Mouse (Mus musculus) limb, embryonic 15.5 days (tissue): ENCODE data around the gene Rps6kb2. TPM values are rescaled to one million over a fixed set of nuclear protein-coding genes. Genes with fewer than 3 reads are reported as not detected.
"Not testable (repeated sequence)": the region's sequence is repeated elsewhere in the genome, so short reads cannot be mapped to it uniquely, and the experiment has no call there.

Experiments used
- ATAC-seq: fragments of 200-750 bp; cut with Nextera tagmentation; 2 replicates; pipeline ENCODE4 v1.8.0; 2017; ENCODE audit warnings: low read depth, moderate TSS enrichment; ENCODE audit not compliant: insufficient number of reproducible peaks, low FRiP score, low TSS enrichment
- H3K27ac ChIP-seq: fragments of 300-500 bp; sonication (generic); 2 replicates; pipeline ENCODE4 v1.5.1; 2015; ENCODE audit warnings: moderate library complexity, mild to moderate bottlenecking, inconsistent platforms
- H3K27me3 ChIP-seq: fragments of 300-500 bp; sonication (generic); 2 replicates; pipeline ENCODE4 v1.6.1; 2015; ENCODE audit warnings: inconsistent platforms
- H3K36me3 ChIP-seq: fragments of 300-500 bp; sonication (generic); 2 replicates; pipeline ENCODE4 v1.6.1; 2015; ENCODE audit warnings: inconsistent platforms
- H3K4me1 ChIP-seq: fragments of 300-500 bp; sonication (generic); 2 replicates; pipeline ENCODE4 v1.6.1; 2015; ENCODE audit warnings: inconsistent platforms
- H3K4me2 ChIP-seq: fragments of 300-500 bp; sonication (generic); 2 replicates; pipeline ENCODE4 v1.6.1; 2015; ENCODE audit warnings: mild to moderate bottlenecking, inconsistent platforms
- H3K4me3 ChIP-seq: fragments of 300-500 bp; sonication (generic); 2 replicates; pipeline ENCODE4 v1.5.1; 2015; ENCODE audit warnings: mild to moderate bottlenecking, inconsistent platforms
- H3K9ac ChIP-seq: fragments of 300-500 bp; sonication (generic); 2 replicates; pipeline ENCODE4 v1.6.1; 2015; ENCODE audit warnings: inconsistent platforms
- H3K9me3 ChIP-seq: fragments of 300-500 bp; sonication (generic); 2 replicates; pipeline ENCODE4 v1.6.1; 2016; ENCODE audit warnings: inconsistent platforms
- WGBS: fragments of 180-500 bp; shearing (Covaris S2); methylation state at CpG from one replicate; pipeline ENCODE4 v1.1.7; 2015; 5-methylcytosine and 5-hydroxymethylcytosine counted together
- polyA plus RNA-seq: library from polyadenylated mRNA; unstranded; fragments of >200 nt; fragmentation: Nextera tagmentation; extraction: Ambion mirVana; gene quantifications from 2 replicates; pipeline ENCODE4 v1.2.1, GENCODE M21; 2015

Rps6kb2 gene
- polyA plus RNA-seq, 1 experiment from 2014 or later = 68.8 TPM

DNA sequence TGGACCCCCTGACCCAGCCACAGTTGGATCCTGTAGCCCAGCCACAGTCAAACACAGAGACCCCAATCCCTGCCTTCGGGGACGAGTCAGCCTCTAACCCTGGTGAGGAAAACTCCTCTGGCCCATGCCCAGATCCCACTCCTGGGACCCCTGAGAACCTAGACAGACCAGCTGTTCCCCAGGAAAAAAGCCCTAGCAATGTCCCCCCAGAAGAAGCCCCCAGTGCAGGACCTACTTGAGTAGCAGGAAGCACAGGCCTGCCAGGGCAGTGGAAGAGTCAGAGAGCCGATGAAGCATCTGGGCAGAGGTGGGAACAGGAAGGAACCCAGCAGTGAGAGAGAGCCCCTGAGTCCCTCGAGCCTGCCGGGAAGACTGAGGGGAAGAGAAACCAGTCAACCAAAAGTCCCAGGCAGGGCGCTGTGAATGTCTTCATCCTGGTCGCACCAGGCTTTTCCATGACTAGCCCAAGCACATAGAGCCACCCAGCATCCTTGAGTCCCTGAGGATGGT lies 19.3 kb downstream of the Rps6kb2 start, which contains the start of gene Cabp4:
TSS of gene Cabp4 (minus strand) at position 275 of the 510 bp plus-strand sequence.
- H3K4me3 ChIP-seq = no peak within 1 kb of the TSS
- H3K9ac ChIP-seq = no peak within 1 kb of the TSS
- no peak for ATAC-seq

DNA sequence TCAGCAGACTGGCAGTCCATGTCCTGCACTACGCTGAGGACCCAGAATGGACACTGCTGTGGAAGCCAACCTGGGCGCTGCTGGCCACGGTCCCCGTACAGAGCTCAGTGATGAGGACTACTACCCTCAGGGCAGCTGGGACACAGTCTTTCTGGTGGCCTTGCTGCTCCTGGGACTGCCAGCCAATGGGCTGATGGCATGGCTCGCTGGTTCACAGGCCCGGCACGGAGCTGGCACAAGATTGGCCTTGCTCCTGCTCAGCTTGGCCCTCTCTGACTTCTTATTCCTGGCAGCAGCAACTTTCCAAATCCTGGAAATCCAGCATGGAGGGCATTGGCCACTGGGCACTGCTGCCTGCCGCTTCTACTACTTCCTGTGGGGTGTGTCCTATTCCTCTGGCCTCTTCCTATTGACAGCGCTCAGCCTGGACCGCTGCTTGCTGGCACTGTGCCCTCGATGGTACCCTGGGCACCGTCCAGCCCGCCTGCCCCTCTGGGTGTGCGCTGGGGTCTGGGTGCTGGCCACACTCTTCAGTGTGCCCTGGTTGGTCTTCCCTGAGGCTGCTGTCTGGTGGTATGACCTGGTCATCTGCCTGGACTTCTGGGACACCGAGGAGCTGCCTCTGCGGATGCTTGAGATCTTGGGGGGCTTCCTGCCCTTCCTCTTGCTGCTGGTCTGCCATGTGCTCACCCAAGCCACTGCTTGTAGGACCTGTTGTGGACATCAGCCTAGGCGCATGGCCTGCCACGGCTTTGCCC lies 20.6 kb downstream of the Rps6kb2 start:
- H3K9me3 ChIP-seq = no peaks in the 10 kb centered on the region
- no peaks in the 10 kb centered on the region for H3K27me3 ChIP-seq
- H3K4me3 ChIP-seq = no peak overlapping the region
- no peak overlapping the region for H3K4me2 ChIP-seq
- peaks cover 1% of the 10 kb centered on the region; the same call in 1 of the 2 replicates for H3K4me1 ChIP-seq
- H3K27ac ChIP-seq = no peak overlapping the region
- ATAC-seq = no peak
- no peaks in the 10 kb centered on the region for H3K36me3 ChIP-seq
- no peak overlapping the region for H3K9ac ChIP-seq
- 91% methylated on average over 18 of the region's 18 CpGs for WGBS

More for the DNA sequence above, 19.3 kb downstream of the Rps6kb2 start, which contains the start of gene Cabp4:
- Histone ChIP-seq H3K27ac (no peak within 1 kb of the TSS), H3K4me2 (no peak within 1 kb of the TSS), H3K27me3 (no peaks in the 10 kb centered on the region), H3K4me1 (peaks cover 7% of the 10 kb centered on the region), H3K9me3 (no peaks in the 10 kb centered on the region), H3K36me3 (no peaks in the 10 kb centered on the region)
- WGBS = 77% methylated on average over 7 of the region's 7 CpGs

- H3K36me3 ChIP-seq = no peaks in the 10 kb centered on the region
- no peaks in the 10 kb centered on the region for H3K9me3 ChIP-seq
- H3K4me1 ChIP-seq = no peaks in the 10 kb centered on the region
- H3K27ac ChIP-seq = no peak overlapping the region
- WGBS = 79% methylated on average over 6 of the region's 6 CpGs
- no peak for ATAC-seq
- H3K4me3 ChIP-seq = no peak overlapping the region
- no peaks in the 10 kb centered on the region for H3K27me3 ChIP-seq
- H3K9ac ChIP-seq = no peak overlapping the region
- H3K4me2 ChIP-seq = no peak overlapping the region
Measured at GRCm38 (mm10) chr19:4140147-4140546, 23.0 kb downstream of the Rps6kb2 start.

GRCm38 (mm10) chr19:4139446-4139845 lies 23.7 kb downstream of the Rps6kb2 start, which contains the start of gene Gpr152:
Gpr152 (plus strand) TSS chr19:4139787.
- Histone ChIP-seq H3K4me2 (no peak within 1 kb of the TSS), H3K36me3 (no peaks in the 10 kb centered on the region), H3K4me3 (no peak within 1 kb of the TSS), H3K4me1 (no peaks in the 10 kb centered on the region), H3K27ac (no peak within 1 kb of the TSS), H3K27me3 (no peaks in the 10 kb centered on the region), H3K9ac (no peak within 1 kb of the TSS), H3K9me3 (no peaks in the 10 kb centered on the region)
- ATAC-seq = no peak
- 74% methylated on average over 2 of the region's 2 CpGs for WGBS

- no peaks in the 10 kb centered on the region for H3K4me1 ChIP-seq
- H3K4me2 ChIP-seq = no peak overlapping the region
- H3K9me3 ChIP-seq = no peaks in the 10 kb centered on the region
- H3K27me3 ChIP-seq = no peaks in the 10 kb centered on the region
- no peak overlapping the region for H3K9ac ChIP-seq
- H3K36me3 ChIP-seq = peaks cover 5% of the 10 kb centered on the region
- H3K27ac ChIP-seq = no peak overlapping the region
- ATAC-seq = no peak
- no peak overlapping the region for H3K4me3 ChIP-seq
- 80% methylated on average over 5 of the region's 5 CpGs for WGBS
Measured at GRCm38 (mm10) chr19:4137913-4138312, 25.2 kb downstream of the Rps6kb2 start.

DNA sequence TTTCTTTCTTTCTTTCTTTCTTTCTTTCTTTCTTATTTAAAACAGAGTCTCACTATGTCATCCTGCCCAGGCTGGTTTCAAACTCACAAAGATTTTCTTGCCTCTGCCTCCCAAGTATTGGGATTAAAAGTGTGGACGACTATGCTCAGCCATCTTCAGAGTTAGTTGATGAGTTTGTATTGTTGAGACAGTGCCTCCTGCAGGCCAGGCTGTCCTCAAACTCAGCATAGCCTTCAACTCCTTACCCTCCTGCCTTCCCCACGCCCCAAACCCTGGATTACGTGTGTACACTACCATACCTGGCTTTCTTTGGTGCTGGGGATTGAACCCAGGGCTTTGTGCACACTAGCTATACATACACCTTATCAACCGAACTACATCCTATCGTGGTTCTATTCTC lies 26.7 kb downstream of the Rps6kb2 start:
- Histone ChIP-seq H3K36me3 (peaks cover 20% of the 10 kb centered on the region), H3K4me1 (no peaks in the 10 kb centered on the region), H3K27me3 (no peaks in the 10 kb centered on the region), H3K9ac (no peak overlapping the region), H3K4me3 (no peak overlapping the region), H3K9me3 (no peaks in the 10 kb centered on the region), H3K27ac (no peak overlapping the region), H3K4me2 (no peak overlapping the region)
- 76% methylated on average over 5 of the region's 5 CpGs for WGBS
- ATAC-seq = no peak

- WGBS = 24% methylated on average over 8 of the region's 8 CpGs
- H3K27ac ChIP-seq, H3K4me3 ChIP-seq, ATAC-seq, H3K9ac ChIP-seq, H3K4me2 ChIP-seq, H3K27me3 ChIP-seq, H3K4me1 ChIP-seq, H3K9me3 ChIP-seq: not testable (repeated sequence)
- H3K36me3 ChIP-seq = peaks cover 25% of the 10 kb centered on the region
Measured at GRCm38 (mm10) chr19:4135963-4136345, 27.2 kb downstream of the Rps6kb2 start.

DNA sequence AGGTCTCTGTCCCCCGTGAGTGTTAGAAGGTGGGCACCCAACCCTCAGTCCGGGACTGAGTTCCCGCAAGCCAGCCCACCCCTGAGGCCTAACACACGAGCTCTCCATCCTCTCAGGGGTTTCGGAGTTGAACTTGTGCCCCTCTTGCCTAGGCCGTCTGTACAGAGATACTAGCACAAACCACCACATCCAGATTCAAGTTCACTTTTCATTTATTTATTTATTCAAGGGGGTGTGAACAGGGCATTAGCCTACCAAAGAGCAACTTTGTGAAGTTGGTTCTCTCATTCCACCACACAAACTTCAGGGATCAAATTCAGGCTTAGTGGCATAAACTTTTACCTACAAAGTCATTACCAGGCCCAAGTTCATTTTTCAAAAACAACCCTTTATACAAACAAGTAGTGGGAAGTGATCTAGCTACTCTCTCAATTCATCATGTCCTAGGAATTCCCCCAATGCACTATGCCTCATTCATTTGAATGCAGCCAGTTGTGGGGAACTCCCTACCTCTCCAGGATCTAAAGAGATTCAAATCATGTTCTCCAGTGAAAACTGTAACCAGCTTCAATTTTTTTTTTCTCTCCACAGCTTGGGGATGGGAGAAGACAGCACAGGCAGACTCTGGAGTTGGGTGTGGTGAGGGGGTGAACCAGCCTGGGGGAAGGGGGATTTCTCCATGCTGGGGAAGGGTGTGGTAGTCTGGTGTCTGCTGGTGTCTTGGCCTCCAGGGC lies 27.8 kb downstream of the Rps6kb2 start:
- H3K4me3 ChIP-seq, H3K4me1 ChIP-seq, H3K9ac ChIP-seq, ATAC-seq, H3K4me2 ChIP-seq, H3K27me3 ChIP-seq, H3K9me3 ChIP-seq, H3K27ac ChIP-seq: not testable (repeated sequence)
- 76% methylated on average over 6 of the region's 6 CpGs for WGBS
- H3K36me3 ChIP-seq = peaks cover 30% of the 10 kb centered on the region

DNA sequence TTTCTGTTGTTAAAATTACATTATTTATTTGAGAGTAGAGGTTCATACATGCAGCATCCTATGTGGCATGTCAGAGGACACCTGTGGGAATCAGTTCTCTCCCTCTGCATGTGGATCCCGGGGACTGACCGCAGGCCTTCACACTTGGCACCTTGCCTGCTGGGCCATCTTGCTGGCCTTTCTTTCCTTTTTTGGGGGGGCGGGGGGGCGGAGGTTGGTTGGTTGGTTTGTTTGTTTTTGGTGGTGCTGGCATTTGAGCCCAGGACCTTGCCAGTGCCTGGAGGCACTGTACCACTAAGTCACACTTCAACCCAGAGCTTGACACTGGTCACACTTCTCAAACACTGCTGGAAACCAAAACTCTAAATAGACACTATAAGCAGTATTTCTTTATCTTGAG lies 28.8 kb downstream of the Rps6kb2 start:
- Histone ChIP-seq H3K9ac (no peak overlapping the region), H3K9me3 (no peaks in the 10 kb centered on the region), H3K27ac (no peak overlapping the region), H3K36me3 (peaks cover 38% of the 10 kb centered on the region), H3K27me3 (no peaks in the 10 kb centered on the region), H3K4me1 (no peaks in the 10 kb centered on the region), H3K4me3 (no peak overlapping the region), H3K4me2 (no peak overlapping the region)
- WGBS = 83% methylated on average over 4 of the region's 4 CpGs
- no peak for ATAC-seq

DNA sequence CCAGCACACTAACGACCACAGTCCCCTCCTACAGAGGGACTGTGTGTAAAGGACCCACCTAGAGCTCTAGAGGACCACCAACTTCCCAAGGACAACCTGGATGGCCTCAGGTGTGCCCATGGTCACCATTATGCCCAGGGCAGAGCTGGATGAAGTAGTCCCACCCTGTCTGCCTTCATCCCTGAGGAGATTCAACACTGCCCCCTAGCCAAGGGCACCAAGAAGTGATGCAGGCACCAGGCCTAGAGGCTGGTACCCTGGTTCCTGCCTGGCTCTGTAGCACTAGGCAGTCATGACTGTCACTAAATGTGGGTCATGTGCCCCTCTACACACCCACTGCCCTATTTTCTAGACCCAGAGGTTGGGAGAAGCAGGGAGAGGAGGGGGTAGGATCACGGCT lies 31.4 kb downstream of the Rps6kb2 start:
- no peak overlapping the region for H3K27ac ChIP-seq
- peaks cover 9% of the 10 kb centered on the region for H3K4me1 ChIP-seq
- no peaks in the 10 kb centered on the region for H3K27me3 ChIP-seq
- 88% methylated on average over 2 of the region's 2 CpGs for WGBS
- no peaks in the 10 kb centered on the region for H3K9me3 ChIP-seq
- H3K36me3 ChIP-seq = peaks cover 56% of the 10 kb centered on the region
- H3K4me2 ChIP-seq = no peak overlapping the region
- ATAC-seq = no peak
- H3K9ac ChIP-seq = no peak overlapping the region
- H3K4me3 ChIP-seq = no peak overlapping the region

- Histone ChIP-seq H3K9me3 (no peaks in the 10 kb centered on the region), H3K4me1 (peaks cover 13% of the 10 kb centered on the region), H3K9ac (no peak overlapping the region), H3K36me3 (peaks cover 56% of the 10 kb centered on the region), H3K4me2 (no peak overlapping the region), H3K4me3 (no peak overlapping the region), H3K27me3 (no peaks in the 10 kb centered on the region), H3K27ac (no peak overlapping the region)
- 86% methylated on average over 5 of the region's 5 CpGs for WGBS
- ATAC-seq = no peak
Measured at GRCm38 (mm10) chr19:4131075-4131474, 32.1 kb downstream of the Rps6kb2 start.

DNA sequence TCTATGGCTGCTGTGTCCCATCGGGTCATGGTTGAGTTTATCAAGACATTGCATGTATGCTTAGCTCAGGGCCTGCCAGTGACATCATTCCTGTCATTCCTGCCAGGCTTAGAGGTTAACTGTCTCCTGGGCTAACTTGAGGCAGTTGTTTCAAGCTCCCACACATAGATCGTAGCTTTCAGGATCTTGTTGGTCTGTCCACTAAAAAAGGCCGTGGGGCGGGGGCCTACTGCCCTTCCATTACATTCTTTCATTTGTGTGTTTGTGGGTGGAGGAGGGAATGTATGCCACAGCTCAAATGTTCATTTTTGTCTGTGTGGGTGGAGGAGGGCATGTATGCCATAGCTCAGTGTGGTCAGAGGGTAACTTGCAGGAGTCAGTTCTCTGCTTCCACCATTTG lies 33.0 kb downstream of the Rps6kb2 start:
- no peak overlapping the region for H3K4me2 ChIP-seq
- no peak overlapping the region for H3K4me3 ChIP-seq
- H3K9me3 ChIP-seq = no peaks in the 10 kb centered on the region
- peaks cover 56% of the 10 kb centered on the region for H3K36me3 ChIP-seq
- H3K4me1 ChIP-seq = peaks cover 13% of the 10 kb centered on the region
- WGBS = 86% methylated on average over 4 of the region's 4 CpGs
- no peak overlapping the region for H3K27ac ChIP-seq
- no peak overlapping the region for H3K9ac ChIP-seq
- H3K27me3 ChIP-seq = no peaks in the 10 kb centered on the region
- no peak for ATAC-seq
